Mouse (Mus musculus) intestine, postnatal 0 days (tissue): Measurements from ENCODE around the gene Mllt10. TPM values are rescaled to one million over a fixed set of nuclear protein-coding genes. Genes with fewer than 3 reads are reported as not detected.
A peak's percentile ranks its signal among the peaks of the same experiment; 100 is the strongest.

ENCODE experiments used
- ATAC-seq: fragments of 200-750 bp; cut with Nextera tagmentation; 2 replicates; pipeline ENCODE4 v1.8.0; 2017; ENCODE audit warnings: mild to moderate bottlenecking, moderate TSS enrichment, moderate library complexity
- H3K27ac ChIP-seq: fragments of 300-500 bp; sonication (generic); 2 replicates; pipeline ENCODE4 v1.5.1; 2014; ENCODE audit warnings: mild to moderate bottlenecking, low read depth, low read length, moderate library complexity
- H3K27me3 ChIP-seq: fragments of 300-500 bp; sonication (generic); replicated peaks from 2 replicates; pipeline ENCODE4 v1.6.1; 2014; ENCODE audit warnings: low read length, mixed read lengths; ENCODE audit not compliant: control insufficient read depth, insufficient read depth
- H3K36me3 ChIP-seq: fragments of 300-500 bp; sonication (generic); 2 replicates; pipeline ENCODE4 v1.6.1; 2014; ENCODE audit warnings: mild to moderate bottlenecking, moderate library complexity; ENCODE audit not compliant: control insufficient read depth, insufficient read depth
- H3K4me1 ChIP-seq: fragments of 300-500 bp; sonication (generic); replicated peaks from 2 replicates; pipeline ENCODE4 v1.6.1; 2014; ENCODE audit warnings: antibody characterized with exemption, low read length, mixed read lengths; ENCODE audit not compliant: control insufficient read depth, insufficient read depth
- H3K4me2 ChIP-seq: fragments of 300-500 bp; sonication (generic); replicated peaks from 2 replicates; pipeline ENCODE4 v1.6.1; 2014; ENCODE audit warnings: low read depth, mild to moderate bottlenecking, moderate library complexity
- H3K4me3 ChIP-seq: fragments of 300-500 bp; sonication (generic); 2 replicates; pipeline ENCODE4 v1.5.1; 2014; ENCODE audit warnings: low read depth, low read length
- H3K9ac ChIP-seq: fragments of 300-500 bp; sonication (generic); 2 replicates; pipeline ENCODE4 v1.6.1; 2014; ENCODE audit warnings: mild to moderate bottlenecking, low read depth, low read length
- H3K9me3 ChIP-seq: fragments of 300-500 bp; sonication (generic); 2 replicates; pipeline ENCODE4 v1.6.1; 2016; ENCODE audit warnings: mixed run types; ENCODE audit not compliant: control insufficient read depth
- CTCF ChIP-seq: sonication (generic); IDR thresholded peaks from 2 replicates; pipeline ENCODE4 v1.5.1; 2016; ENCODE audit warnings: low read depth, mild to moderate bottlenecking, control low read depth, antibody characterized with exemption, moderate library complexity
- WGBS: fragments of 180-500 bp; shearing (Covaris S2); extraction: QIAGEN DNeasy Blood & Tissue Kit; methylation state at CpG from one replicate; pipeline ENCODE4 v1.1.7; 2014; 5-methylcytosine and 5-hydroxymethylcytosine counted together
- polyA plus RNA-seq: library from polyadenylated mRNA; unstranded; fragments of >200 nt; fragmentation: Nextera tagmentation; extraction: Ambion mirVana; gene quantifications from 2 replicates; pipeline ENCODE4 v1.2.1, GENCODE M21; 2015

The Mllt10 gene
- polyA plus RNA-seq, 1 experiment from 2014 or later = 22.6 TPM

DNA sequence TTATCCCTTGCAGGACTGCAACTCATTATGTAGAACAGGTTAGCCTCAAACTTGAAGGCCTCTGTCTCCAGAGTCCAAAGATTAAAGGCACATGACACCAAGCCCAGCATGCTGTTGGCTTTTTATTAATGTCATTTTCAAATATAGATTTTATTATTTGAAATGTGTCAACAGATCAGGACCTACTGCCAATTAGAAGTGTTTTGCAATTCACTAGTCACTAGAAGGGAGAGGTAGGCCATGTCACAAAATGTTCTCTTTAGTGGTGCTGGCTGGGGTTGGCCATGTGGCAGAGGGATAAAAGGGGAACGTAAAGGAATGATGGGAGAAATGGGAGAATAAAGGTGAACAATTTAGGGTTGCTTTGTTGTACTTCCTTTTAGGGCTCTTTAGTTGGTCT, 38.8 kb downstream of the Mllt10 start:
- no peak overlapping the region for H3K9ac ChIP-seq
- peaks cover 28% of the 10 kb centered on the region for H3K36me3 ChIP-seq
- ATAC-seq = no peak
- no peaks in the 10 kb centered on the region for H3K27me3 ChIP-seq
- H3K4me3 ChIP-seq = no peak overlapping the region
- no peaks in the 10 kb centered on the region for H3K9me3 ChIP-seq
- no peak overlapping the region for H3K27ac ChIP-seq
- no peak for TF ChIP-seq CTCF
- H3K4me1 ChIP-seq = no peaks in the 10 kb centered on the region
- no peak overlapping the region for H3K4me2 ChIP-seq
- 95% methylated on average over 1 of the region's 1 CpGs for WGBS

DNA sequence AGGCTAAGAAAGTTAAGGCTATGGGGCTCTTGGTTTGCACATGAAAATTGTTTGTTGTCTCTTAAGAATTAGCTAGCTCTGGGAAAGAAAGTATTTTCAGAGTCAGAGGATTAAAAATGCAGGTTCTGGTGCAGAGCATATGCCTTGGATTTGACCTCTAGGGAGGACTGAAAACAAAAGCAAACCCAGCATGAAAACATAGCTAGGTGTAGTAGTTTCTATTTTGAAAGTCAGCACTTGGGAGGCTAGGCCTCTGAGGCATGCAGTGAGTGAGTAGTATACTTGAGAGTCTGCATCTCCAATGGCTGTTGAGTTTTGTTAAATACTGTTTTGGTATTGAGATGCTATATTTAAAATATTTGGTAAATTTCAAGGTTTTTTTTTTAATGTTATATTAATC, 39.3 kb downstream of the Mllt10 start:
- Histone ChIP-seq H3K9me3 (no peaks in the 10 kb centered on the region), H3K4me2 (no peak overlapping the region), H3K27me3 (no peaks in the 10 kb centered on the region), H3K36me3 (peaks cover 28% of the 10 kb centered on the region), H3K9ac (no peak overlapping the region), H3K27ac (no peak overlapping the region), H3K4me3 (no peak overlapping the region), H3K4me1 (no peaks in the 10 kb centered on the region)
- no peak for ATAC-seq
- TF ChIP-seq CTCF = no peak

DNA sequence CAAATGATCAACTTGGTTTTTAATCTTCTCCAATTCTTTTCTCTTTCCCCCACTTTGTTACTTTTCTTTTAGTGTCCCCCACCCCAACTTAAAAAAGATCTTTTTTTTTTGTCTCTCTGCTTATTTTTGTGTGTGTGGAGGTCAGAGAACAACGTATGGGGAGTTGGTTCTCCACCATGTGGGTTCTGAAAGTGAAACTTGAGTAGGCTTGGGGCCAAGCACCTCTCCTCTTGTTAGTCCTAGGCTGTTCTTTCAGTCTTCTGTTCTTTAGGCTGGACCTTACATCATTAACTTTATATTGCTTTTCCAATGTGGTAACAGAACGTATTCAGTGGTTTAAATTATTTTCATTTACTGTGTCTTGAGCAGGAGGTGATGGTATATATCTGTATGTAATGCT, 40.8 kb downstream of the Mllt10 start:
- TF ChIP-seq CTCF = no peak
- Histone ChIP-seq H3K4me3 (no peak overlapping the region), H3K9me3 (no peaks in the 10 kb centered on the region), H3K36me3 (peaks cover 24% of the 10 kb centered on the region), H3K4me1 (no peaks in the 10 kb centered on the region), H3K4me2 (no peak overlapping the region), H3K27ac (no peak overlapping the region), H3K9ac (no peak overlapping the region), H3K27me3 (no peaks in the 10 kb centered on the region)
- ATAC-seq = no peak
- 36% methylated on average over 2 of the region's 2 CpGs for WGBS

DNA sequence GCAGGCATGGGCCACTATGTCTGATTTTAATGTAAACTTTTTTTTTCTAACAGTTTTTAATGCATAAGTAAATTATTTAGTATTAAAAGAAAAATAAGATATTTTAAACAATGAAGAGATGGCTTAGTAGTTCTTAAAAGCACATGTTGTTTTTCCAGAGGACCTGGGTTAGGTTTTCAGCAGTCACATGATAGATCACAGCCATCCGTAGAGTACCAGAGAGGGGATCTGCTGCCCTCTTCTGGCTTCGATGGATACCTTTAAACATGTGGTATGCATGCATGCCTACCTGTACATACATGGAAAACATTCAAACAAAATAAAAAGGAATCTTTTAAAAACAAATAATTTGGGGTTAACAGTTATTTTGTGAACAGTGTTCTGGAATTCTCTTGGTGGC, 45.9 kb downstream of the Mllt10 start:
- Histone ChIP-seq H3K36me3 (peaks cover 17% of the 10 kb centered on the region), H3K4me2 (no peak overlapping the region), H3K27me3 (no peaks in the 10 kb centered on the region), H3K9me3 (no peaks in the 10 kb centered on the region), H3K4me3 (no peak overlapping the region), H3K27ac (no peak overlapping the region), H3K9ac (no peak overlapping the region), H3K4me1 (no peaks in the 10 kb centered on the region)
- no peak for ATAC-seq
- WGBS = 90% methylated on average over 2 of the region's 2 CpGs
- TF ChIP-seq CTCF = peak; percentile 53

DNA sequence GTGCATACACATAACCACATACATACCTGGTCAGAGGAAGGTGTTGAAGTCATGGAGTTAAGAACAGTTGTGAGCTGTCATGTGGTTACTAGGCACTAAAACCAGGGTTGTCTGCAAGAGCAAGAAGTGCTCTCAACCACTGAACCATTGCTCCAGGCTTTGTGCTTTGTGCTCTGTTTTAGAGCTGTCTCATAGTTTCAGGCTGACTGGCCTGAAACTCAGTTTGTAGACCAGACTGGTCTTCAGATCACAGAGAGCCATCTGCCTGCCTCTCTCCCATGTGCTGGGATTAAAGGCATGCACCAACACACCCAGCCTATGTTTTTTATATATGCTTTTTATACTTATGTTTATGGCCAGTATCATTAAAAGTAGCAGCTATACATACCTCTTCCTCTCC, 52.5 kb downstream of the Mllt10 start:
- no peak overlapping the region for H3K27ac ChIP-seq
- no peak for ATAC-seq
- no peaks in the 10 kb centered on the region for H3K27me3 ChIP-seq

DNA sequence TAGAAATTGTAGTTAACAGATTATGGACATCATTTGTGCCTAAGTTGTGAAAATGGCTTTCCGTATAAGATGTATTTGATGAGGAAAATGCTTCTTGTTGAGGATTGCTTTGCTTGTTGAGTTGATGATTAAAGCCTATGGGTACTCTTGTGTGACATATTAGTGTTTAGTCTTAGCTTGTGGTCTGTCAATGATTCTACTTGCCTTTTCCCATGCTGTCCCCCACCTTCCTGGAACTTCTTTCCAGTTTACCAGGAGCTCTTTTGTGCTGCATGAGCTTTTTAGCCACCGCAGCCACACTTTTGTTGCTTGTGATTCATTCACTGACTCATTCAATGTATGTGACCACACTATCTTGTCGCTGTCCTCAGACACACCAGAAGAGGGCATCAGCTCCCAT, 53.2 kb downstream of the Mllt10 start:
- Histone ChIP-seq H3K9me3 (no peaks in the 10 kb centered on the region), H3K4me2 (no peak overlapping the region), H3K36me3 (peaks cover 21% of the 10 kb centered on the region; the same call in 1 of the 2 replicates), H3K4me3 (no peak overlapping the region), H3K4me1 (no peaks in the 10 kb centered on the region), H3K9ac (no peak overlapping the region), H3K27me3 (no peaks in the 10 kb centered on the region), H3K27ac (no peak overlapping the region)
- peak; percentile 23; the same call in 1 of the 2 replicates for TF ChIP-seq CTCF
- ATAC-seq = no peak
- over 99% methylated on average over 3 of the region's 3 CpGs for WGBS

More for the DNA sequence above, 52.5 kb downstream of the Mllt10 start:
- no peaks in the 10 kb centered on the region for H3K4me1 ChIP-seq
- H3K4me3 ChIP-seq = no peak overlapping the region
- H3K9me3 ChIP-seq = no peaks in the 10 kb centered on the region
- no peak for TF ChIP-seq CTCF
- no peak overlapping the region for H3K4me2 ChIP-seq
- H3K9ac ChIP-seq = no peak overlapping the region
- peaks cover 19% of the 10 kb centered on the region; the same call in 1 of the 2 replicates for H3K36me3 ChIP-seq

DNA sequence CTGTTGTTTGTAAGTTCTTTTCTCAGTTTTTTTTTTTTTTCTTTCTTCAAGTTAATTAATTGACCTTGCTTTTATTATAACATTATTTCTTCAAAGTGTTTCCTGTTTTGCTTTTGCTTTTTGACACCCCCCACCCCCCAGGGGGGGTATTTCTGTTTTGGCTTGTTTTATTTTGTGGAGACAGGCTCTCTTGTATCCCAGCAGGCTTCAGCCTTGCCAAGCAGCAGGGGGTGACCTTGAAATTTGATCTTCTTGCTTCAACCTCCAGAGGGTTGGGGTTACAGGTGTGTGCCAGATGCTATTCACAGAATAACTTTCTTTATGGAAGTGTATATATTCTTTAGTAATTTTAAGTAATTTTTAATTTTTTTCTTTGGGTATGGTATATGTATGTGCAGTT, 56.4 kb downstream of the Mllt10 start:
- ATAC-seq = no peak
- Histone ChIP-seq H3K9me3 (no peaks in the 10 kb centered on the region), H3K36me3 (peaks cover 33% of the 10 kb centered on the region), H3K4me3 (no peak overlapping the region), H3K4me2 (no peak overlapping the region), H3K27me3 (no peaks in the 10 kb centered on the region), H3K9ac (no peak overlapping the region), H3K4me1 (no peaks in the 10 kb centered on the region), H3K27ac (no peak overlapping the region)
- no peak for TF ChIP-seq CTCF
